Mouse (Mus musculus): ENCODE measurements around the gene Dnajc2. TPM values are rescaled to one million over a fixed set of nuclear protein-coding genes. Genes with fewer than 3 reads are reported as not detected.

Dnajc2 gene
- polyA plus RNA-seq, 1 experiment: 119 TPM

DNA sequence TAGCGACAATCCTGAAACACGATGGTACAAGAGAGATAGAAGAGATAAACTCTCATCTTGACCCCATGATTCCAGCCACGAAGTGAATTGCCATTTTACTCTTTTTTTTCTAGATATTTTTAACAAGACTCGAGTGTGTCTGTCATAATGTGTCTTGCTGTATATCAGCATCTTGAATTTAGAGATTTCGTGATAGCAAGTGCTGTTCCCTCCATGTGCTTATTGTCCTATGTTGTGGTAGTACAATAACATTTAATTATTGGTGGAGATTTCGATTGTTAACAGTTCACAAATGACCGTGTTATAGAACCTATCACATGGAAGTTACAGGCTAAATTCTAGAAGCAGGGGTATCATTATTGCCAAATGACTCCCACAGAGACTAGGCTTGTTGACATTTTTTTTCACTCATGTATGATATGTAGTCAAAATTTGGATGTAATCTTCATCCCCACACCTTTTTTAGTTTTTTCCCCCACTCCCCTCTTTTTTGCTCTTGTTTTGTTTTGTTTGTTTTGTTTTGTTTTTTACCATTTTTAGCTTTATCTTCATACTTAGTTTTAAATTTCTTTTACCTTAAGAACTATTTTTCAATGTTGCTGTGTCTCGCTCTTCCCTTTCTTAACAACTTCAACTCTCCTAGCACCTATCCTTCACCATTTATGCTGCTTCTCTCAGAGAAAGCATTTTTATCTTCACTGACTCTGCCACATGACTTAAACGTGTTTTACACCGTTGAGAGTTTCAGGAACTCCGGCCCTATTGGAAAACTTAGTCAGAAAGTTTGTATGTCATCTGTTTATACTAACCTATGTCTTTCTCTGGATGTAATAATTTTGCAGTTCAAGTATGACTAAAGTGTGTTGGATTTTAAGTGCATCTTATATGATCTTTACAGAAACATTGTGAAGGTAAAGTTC lies 2.4 kb upstream of the Dnajc2 start:
- no peak for TF ChIP-seq POLR2A (IDR thresholded peaks at IDR 0.05; ENCODE audit: insufficient read depth, low read length)
- no peak for TF ChIP-seq EP300 (IDR thresholded peaks at IDR 0.05; ENCODE audit: insufficient read depth, low read depth, low read length)
- no peak for TF ChIP-seq CTCF (IDR thresholded peaks at IDR 0.05; ENCODE audit: low read depth, low read length)
- peaks cover 11% of the 10 kb centered on the region for H3K36me3 ChIP-seq (ENCODE audit: control insufficient read depth, insufficient read depth, low read length, poor library complexity, severe bottlenecking)
- peak overlapping the region; percentile 88 for H3K9ac ChIP-seq (ENCODE audit: low read depth, poor library complexity, severe bottlenecking)
- H3K27me3 ChIP-seq (ENCODE audit: control insufficient read depth, insufficient read depth, low read length, poor library complexity, severe bottlenecking): no peaks in the 10 kb centered on the region
- H3K4me1 ChIP-seq (ENCODE audit: control insufficient read depth, insufficient read depth, low read length): no peaks in the 10 kb centered on the region
- H3K27ac ChIP-seq (ENCODE audit: insufficient read depth, low read length): no peak overlapping the region
- H3K4me3 ChIP-seq (ENCODE audit: low read depth, low read length): peak overlapping the region; percentile 88
- H3K9me3 ChIP-seq (replicated peaks; ENCODE audit: control insufficient read depth, insufficient read depth, low read length, poor library complexity, severe bottlenecking): no peaks in the 10 kb centered on the region

GRCm38 (mm10) chr5:21786258-21787185 lies 1.5 kb upstream of the Dnajc2 start:
- H3K9ac ChIP-seq (ENCODE audit: low read depth, poor library complexity, severe bottlenecking): peak overlapping the region; percentile 88
- no peak for TF ChIP-seq CTCF (IDR thresholded peaks at IDR 0.05; ENCODE audit: low read depth, low read length)
- TF ChIP-seq EP300 (IDR thresholded peaks at IDR 0.05; ENCODE audit: insufficient read depth, low read depth, low read length): peak; percentile 63; the same call in 1 of the 2 replicates
- no peak for TF ChIP-seq POLR2A (IDR thresholded peaks at IDR 0.05; ENCODE audit: insufficient read depth, low read length)

DNA sequence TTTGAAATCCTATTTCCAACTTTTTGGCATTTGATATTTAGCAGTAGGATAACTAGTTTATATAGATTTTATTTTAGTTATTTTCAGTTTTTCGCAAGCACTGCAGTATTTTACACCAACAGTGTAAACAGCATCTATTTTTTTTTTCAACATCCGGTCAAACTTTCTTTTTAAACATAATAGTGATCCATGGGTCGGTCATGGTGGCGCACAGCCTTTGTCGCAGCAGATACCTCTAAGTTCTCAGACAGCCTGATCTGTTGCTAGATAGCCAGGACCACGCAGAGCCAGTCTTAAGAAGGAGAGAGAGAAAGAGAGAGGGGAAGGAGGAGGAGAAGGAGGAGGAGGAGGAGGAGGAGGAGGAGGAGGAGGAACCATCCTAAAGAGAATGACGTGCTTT lies 725 bp upstream of the Dnajc2 start:
- Histone ChIP-seq H3K4me1 (ENCODE audit: control insufficient read depth, insufficient read depth, low read length) (no peaks in the 10 kb centered on the region), H3K27ac (ENCODE audit: insufficient read depth, low read length) (no peak overlapping the region), H3K9ac (ENCODE audit: low read depth, poor library complexity, severe bottlenecking) (peak overlapping the region; percentile 88; the same call in 1 of the 2 replicates), H3K27me3 (ENCODE audit: control insufficient read depth, insufficient read depth, low read length, poor library complexity, severe bottlenecking) (no peaks in the 10 kb centered on the region), H3K4me3 (ENCODE audit: low read depth, low read length) (no peak overlapping the region), H3K9me3 (replicated peaks; ENCODE audit: control insufficient read depth, insufficient read depth, low read length, poor library complexity, severe bottlenecking) (no peaks in the 10 kb centered on the region), H3K36me3 (ENCODE audit: control insufficient read depth, insufficient read depth, low read length, poor library complexity, severe bottlenecking) (peaks cover 26% of the 10 kb centered on the region)
- TF ChIP-seq EP300 (IDR thresholded peaks at IDR 0.05; ENCODE audit: insufficient read depth, low read depth, low read length) (no peak), CTCF (IDR thresholded peaks at IDR 0.05; ENCODE audit: low read depth, low read length) (no peak), POLR2A (IDR thresholded peaks at IDR 0.05; ENCODE audit: insufficient read depth, low read length) (no peak)

More at GRCm38 (mm10) chr5:21786258-21787185, 1.5 kb upstream of the Dnajc2 start:
- peaks cover 20% of the 10 kb centered on the region for H3K36me3 ChIP-seq (ENCODE audit: control insufficient read depth, insufficient read depth, low read length, poor library complexity, severe bottlenecking)
- no peaks in the 10 kb centered on the region for H3K9me3 ChIP-seq (replicated peaks; ENCODE audit: control insufficient read depth, insufficient read depth, low read length, poor library complexity, severe bottlenecking)
- no peaks in the 10 kb centered on the region for H3K27me3 ChIP-seq (ENCODE audit: control insufficient read depth, insufficient read depth, low read length, poor library complexity, severe bottlenecking)
- no peaks in the 10 kb centered on the region for H3K4me1 ChIP-seq (ENCODE audit: control insufficient read depth, insufficient read depth, low read length)
- H3K4me3 ChIP-seq (ENCODE audit: low read depth, low read length): peak overlapping the region; percentile 88
- 0 out of 2 replicates have a peak overlapping the region, but pooled peaks have one; percentile 14 for H3K27ac ChIP-seq (ENCODE audit: insufficient read depth, low read length)

GRCm38 (mm10) chr5:21784161-21785052 lies 644 bp downstream of the Dnajc2 start:
- no peak overlapping the region for H3K27ac ChIP-seq (ENCODE audit: insufficient read depth, low read length)
- H3K27me3 ChIP-seq (ENCODE audit: control insufficient read depth, insufficient read depth, low read length, poor library complexity, severe bottlenecking): no peaks in the 10 kb centered on the region
- no peaks in the 10 kb centered on the region for H3K9me3 ChIP-seq (replicated peaks; ENCODE audit: control insufficient read depth, insufficient read depth, low read length, poor library complexity, severe bottlenecking)
- peaks cover 36% of the 10 kb centered on the region for H3K36me3 ChIP-seq (ENCODE audit: control insufficient read depth, insufficient read depth, low read length, poor library complexity, severe bottlenecking)
- peak overlapping the region; percentile 79 for H3K4me3 ChIP-seq (ENCODE audit: low read depth, low read length)
- TF ChIP-seq POLR2A (IDR thresholded peaks at IDR 0.05; ENCODE audit: insufficient read depth, low read length) (no peak), EP300 (IDR thresholded peaks at IDR 0.05; ENCODE audit: insufficient read depth, low read depth, low read length) (no peak), CTCF (IDR thresholded peaks at IDR 0.05; ENCODE audit: low read depth, low read length) (no peak)
- peak overlapping the region; percentile 79 for H3K9ac ChIP-seq (ENCODE audit: low read depth, poor library complexity, severe bottlenecking)
- H3K4me1 ChIP-seq (ENCODE audit: control insufficient read depth, insufficient read depth, low read length): no peaks in the 10 kb centered on the region

- no peak overlapping the region for H3K4me3 ChIP-seq (ENCODE audit: low read depth, low read length)
- no peak overlapping the region for H3K27ac ChIP-seq (ENCODE audit: insufficient read depth, low read length)
- no peaks in the 10 kb centered on the region for H3K9me3 ChIP-seq (replicated peaks; ENCODE audit: control insufficient read depth, insufficient read depth, low read length, poor library complexity, severe bottlenecking)
- H3K4me1 ChIP-seq (ENCODE audit: control insufficient read depth, insufficient read depth, low read length): no peaks in the 10 kb centered on the region
- H3K27me3 ChIP-seq (ENCODE audit: control insufficient read depth, insufficient read depth, low read length, poor library complexity, severe bottlenecking): no peaks in the 10 kb centered on the region
- TF ChIP-seq POLR2A (IDR thresholded peaks at IDR 0.05; ENCODE audit: insufficient read depth, low read length) (no peak), EP300 (IDR thresholded peaks at IDR 0.05; ENCODE audit: insufficient read depth, low read depth, low read length) (no peak), CTCF (IDR thresholded peaks at IDR 0.05; ENCODE audit: low read depth, low read length) (no peak)
- H3K36me3 ChIP-seq (ENCODE audit: control insufficient read depth, insufficient read depth, low read length, poor library complexity, severe bottlenecking): peaks cover 61% of the 10 kb centered on the region
- no peak overlapping the region for H3K9ac ChIP-seq (ENCODE audit: low read depth, poor library complexity, severe bottlenecking)
These were observed 8.6 kb downstream of the Dnajc2 start for GRCm38 (mm10) chr5:21776491-21776890.

Data from ES-Bruce4 (cell line).